Mouse (Mus musculus): ENCODE results near the gene Ifit1bl2. TPM values are rescaled to one million over a fixed set of nuclear protein-coding genes. Genes with fewer than 3 reads are reported as not detected.

Ifit1bl2 gene
- polyA plus RNA-seq, 1 experiment: not detected

GRCm38 (mm10) chr19:34662740-34663139 is 22.2 kb upstream of the Ifit1bl2 start:
- H3K36me3 ChIP-seq (ENCODE audit: control insufficient read depth, insufficient read depth): no peaks in the 10 kb centered on the region
- no peaks in the 10 kb centered on the region for H3K79me2 ChIP-seq (ENCODE audit: control insufficient read depth, insufficient read depth)
- no peaks in the 10 kb centered on the region for H3K79me3 ChIP-seq (ENCODE audit: low read depth)
- no peak overlapping the region for H3K4me3 ChIP-seq (ENCODE audit: insufficient read depth, poor library complexity, severe bottlenecking)
- TF ChIP-seq CEBPB (IDR thresholded peaks at IDR 0.05; ENCODE audit: low read depth): no peak
- no peak for TF ChIP-seq MAX (IDR thresholded peaks at IDR 0.05)
- no peak for TF ChIP-seq CTCF (IDR thresholded peaks at IDR 0.05; ENCODE audit: control insufficient read depth, insufficient read depth, insufficient read length)
- TF ChIP-seq MYOD1 (IDR thresholded peaks at IDR 0.05; ENCODE audit: control insufficient read depth, insufficient read length, low read depth): no peak
- no peak for TF ChIP-seq MYOG (IDR thresholded peaks at IDR 0.05; ENCODE audit: control insufficient read depth, extremely low read depth, insufficient read length)
- no peak for TF ChIP-seq FOSL1 (IDR thresholded peaks at IDR 0.05; ENCODE audit: insufficient read depth, low read length, poor library complexity, severe bottlenecking)
- TF ChIP-seq USF1 (IDR thresholded peaks at IDR 0.05; ENCODE audit: low read depth): no peak
- H3K27me3 ChIP-seq (ENCODE audit: control insufficient read depth, insufficient read depth, insufficient read length): no peaks in the 10 kb centered on the region
- no peak overlapping the region for H3ac ChIP-seq (ENCODE audit: control insufficient read depth, insufficient read length, low read depth)

- Histone ChIP-seq H3K4me3 (ENCODE audit: insufficient read depth, poor library complexity, severe bottlenecking) (no peak overlapping the region), H3K27me3 (ENCODE audit: control insufficient read depth, insufficient read depth, insufficient read length) (no peaks in the 10 kb centered on the region), H3ac (ENCODE audit: control insufficient read depth, insufficient read length, low read depth) (no peak overlapping the region), H3K36me3 (ENCODE audit: control insufficient read depth, insufficient read depth) (no peaks in the 10 kb centered on the region), H3K79me3 (ENCODE audit: low read depth) (no peaks in the 10 kb centered on the region), H3K79me2 (ENCODE audit: control insufficient read depth, insufficient read depth) (no peaks in the 10 kb centered on the region)
- peak; percentile 32 for TF ChIP-seq CTCF (IDR thresholded peaks at IDR 0.05; ENCODE audit: control insufficient read depth, insufficient read depth, insufficient read length)
- TF ChIP-seq MYOD1 (IDR thresholded peaks at IDR 0.05; ENCODE audit: control insufficient read depth, insufficient read length, low read depth): no peak
- TF ChIP-seq MYOG (IDR thresholded peaks at IDR 0.05; ENCODE audit: control insufficient read depth, extremely low read depth, insufficient read length): no peak
Measured at GRCm38 (mm10) chr19:34662067-34662507, 21.5 kb upstream of the Ifit1bl2 start.

- H3K79me3 ChIP-seq (ENCODE audit: low read depth): no peaks in the 10 kb centered on the region
- no peak overlapping the region for H3K4me3 ChIP-seq (ENCODE audit: insufficient read depth, poor library complexity, severe bottlenecking)
- TF ChIP-seq CTCF (IDR thresholded peaks at IDR 0.05; ENCODE audit: control insufficient read depth, insufficient read depth, insufficient read length): no peak
- no peak for TF ChIP-seq USF1 (IDR thresholded peaks at IDR 0.05; ENCODE audit: low read depth)
- TF ChIP-seq MYOD1 (IDR thresholded peaks at IDR 0.05; ENCODE audit: control insufficient read depth, insufficient read length, low read depth): no peak
- TF ChIP-seq MAX (IDR thresholded peaks at IDR 0.05): no peak
- TF ChIP-seq FOSL1 (IDR thresholded peaks at IDR 0.05; ENCODE audit: insufficient read depth, low read length, poor library complexity, severe bottlenecking): no peak
- TF ChIP-seq MYOG (IDR thresholded peaks at IDR 0.05; ENCODE audit: control insufficient read depth, extremely low read depth, insufficient read length): no peak
- TF ChIP-seq CEBPB (IDR thresholded peaks at IDR 0.05; ENCODE audit: low read depth): no peak
- no peaks in the 10 kb centered on the region for H3K36me3 ChIP-seq (ENCODE audit: control insufficient read depth, insufficient read depth)
- H3K79me2 ChIP-seq (ENCODE audit: control insufficient read depth, insufficient read depth): no peaks in the 10 kb centered on the region
- no peak overlapping the region for H3ac ChIP-seq (ENCODE audit: control insufficient read depth, insufficient read length, low read depth)
- no peaks in the 10 kb centered on the region for H3K27me3 ChIP-seq (ENCODE audit: control insufficient read depth, insufficient read depth, insufficient read length)
Measured at GRCm38 (mm10) chr19:34656511-34657298, 16.2 kb upstream of the Ifit1bl2 start.

GRCm38 (mm10) chr19:34655227-34655805 is 14.8 kb upstream of the Ifit1bl2 start:
- no peak overlapping the region for H3ac ChIP-seq (ENCODE audit: control insufficient read depth, insufficient read length, low read depth)
- H3K79me2 ChIP-seq (ENCODE audit: control insufficient read depth, insufficient read depth): no peaks in the 10 kb centered on the region
- no peak overlapping the region for H3K4me3 ChIP-seq (ENCODE audit: insufficient read depth, poor library complexity, severe bottlenecking)
- H3K79me3 ChIP-seq (ENCODE audit: low read depth): no peaks in the 10 kb centered on the region
- H3K36me3 ChIP-seq (ENCODE audit: control insufficient read depth, insufficient read depth): no peaks in the 10 kb centered on the region
- no peaks in the 10 kb centered on the region for H3K27me3 ChIP-seq (ENCODE audit: control insufficient read depth, insufficient read depth, insufficient read length)
- TF ChIP-seq CTCF (IDR thresholded peaks at IDR 0.05; ENCODE audit: control insufficient read depth, insufficient read depth, insufficient read length) (no peak), FOSL1 (IDR thresholded peaks at IDR 0.05; ENCODE audit: insufficient read depth, low read length, poor library complexity, severe bottlenecking) (no peak), USF1 (IDR thresholded peaks at IDR 0.05; ENCODE audit: low read depth) (no peak), MAX (IDR thresholded peaks at IDR 0.05) (no peak), CEBPB (IDR thresholded peaks at IDR 0.05; ENCODE audit: low read depth) (no peak), MYOD1 (IDR thresholded peaks at IDR 0.05; ENCODE audit: control insufficient read depth, insufficient read length, low read depth) (no peak), MYOG (IDR thresholded peaks at IDR 0.05; ENCODE audit: control insufficient read depth, extremely low read depth, insufficient read length) (no peak)

GRCm38 (mm10) chr19:34650997-34651396 is 10.5 kb upstream of the Ifit1bl2 start:
- H3K79me3 ChIP-seq (ENCODE audit: low read depth): no peaks in the 10 kb centered on the region
- H3K4me3 ChIP-seq (ENCODE audit: insufficient read depth, poor library complexity, severe bottlenecking): no peak overlapping the region
- TF ChIP-seq CEBPB (IDR thresholded peaks at IDR 0.05; ENCODE audit: low read depth) (no peak), MAX (IDR thresholded peaks at IDR 0.05) (no peak), USF1 (IDR thresholded peaks at IDR 0.05; ENCODE audit: low read depth) (no peak), CTCF (IDR thresholded peaks at IDR 0.05; ENCODE audit: control insufficient read depth, insufficient read depth, insufficient read length) (no peak), MYOG (IDR thresholded peaks at IDR 0.05; ENCODE audit: control insufficient read depth, extremely low read depth, insufficient read length) (no peak)
- H3K27me3 ChIP-seq (ENCODE audit: control insufficient read depth, insufficient read depth, insufficient read length): no peaks in the 10 kb centered on the region
- no peaks in the 10 kb centered on the region for H3K79me2 ChIP-seq (ENCODE audit: control insufficient read depth, insufficient read depth)
- no peaks in the 10 kb centered on the region for H3K36me3 ChIP-seq (ENCODE audit: control insufficient read depth, insufficient read depth)
- H3ac ChIP-seq (ENCODE audit: control insufficient read depth, insufficient read length, low read depth): no peak overlapping the region
